Mouse (Mus musculus) neural tube, embryonic 11.5 days (tissue): ENCODE results near the gene Tmem266. TPM values are rescaled to one million over a fixed set of nuclear protein-coding genes. Genes with fewer than 3 reads are reported as not detected.

Source experiments
- ATAC-seq: fragments of 200-750 bp; cut with Nextera tagmentation; 2 replicates; pipeline ENCODE4 v1.8.0; 2017; ENCODE audit warnings: moderate number of reproducible peaks, mild to moderate bottlenecking, moderate TSS enrichment, moderate library complexity; ENCODE audit not compliant: insufficient read depth, low FRiP score, low TSS enrichment
- DNase-seq: peaks from one replicate; pipeline ENCODE4 v3.0.0-alpha.2; 2015; ENCODE audit warnings: low spot score
- H3K27ac ChIP-seq: fragments of 300-500 bp; sonication (generic); 2 replicates; pipeline ENCODE4 v1.5.1; 2014; ENCODE audit warnings: low read depth, mild to moderate bottlenecking, low read length
- H3K27me3 ChIP-seq: fragments of 300-500 bp; sonication (generic); 2 replicates; pipeline ENCODE4 v1.6.1; 2014; ENCODE audit warnings: mild to moderate bottlenecking, low read length, mixed read lengths; ENCODE audit not compliant: control insufficient read depth, insufficient read depth
- H3K36me3 ChIP-seq: fragments of 300-500 bp; sonication (generic); 2 replicates; pipeline ENCODE4 v1.6.1; 2014; ENCODE audit warnings: mild to moderate bottlenecking, low read length, moderate library complexity, mixed read lengths; ENCODE audit not compliant: control insufficient read depth, insufficient read depth
- H3K4me1 ChIP-seq: fragments of 300-500 bp; sonication (generic); 2 replicates; pipeline ENCODE4 v1.6.1; 2014; ENCODE audit warnings: low read length, mixed read lengths; ENCODE audit not compliant: control insufficient read depth, insufficient read depth
- H3K4me2 ChIP-seq: fragments of 300-500 bp; sonication (generic); 2 replicates; pipeline ENCODE4 v1.6.1; 2014; ENCODE audit warnings: low read depth, mild to moderate bottlenecking, moderate library complexity
- H3K4me3 ChIP-seq: fragments of 300-500 bp; sonication (generic); 2 replicates; pipeline ENCODE4 v1.5.1; 2014; ENCODE audit warnings: low read depth, low read length
- H3K9ac ChIP-seq: fragments of 300-500 bp; sonication (generic); 2 replicates; pipeline ENCODE4 v1.6.1; 2014; ENCODE audit warnings: mild to moderate bottlenecking, low read length
- H3K9me3 ChIP-seq: fragments of 300-500 bp; sonication (generic); 2 replicates; pipeline ENCODE4 v1.6.1; 2016; ENCODE audit warnings: low read length; ENCODE audit not compliant: control insufficient read depth
- WGBS: fragments of 180-500 bp; shearing (Covaris S2); extraction: QIAGEN DNeasy Blood & Tissue Kit; methylation state at CpG from one replicate; pipeline ENCODE4 v1.1.7; 2014; 5-methylcytosine and 5-hydroxymethylcytosine counted together
- polyA plus RNA-seq: library from polyadenylated mRNA; unstranded; fragments of >200 nt; fragmentation: Nextera tagmentation; extraction: Ambion mirVana; gene quantifications from 2 replicates; pipeline ENCODE4 v1.2.1, GENCODE M21; 2014

The Tmem266 gene
- polyA plus RNA-seq, 1 experiment from 2014 or later = 0.62 TPM

- Histone ChIP-seq H3K9me3 (no peaks in the 10 kb centered on the region), H3K4me2 (no peak overlapping the region), H3K36me3 (no peaks in the 10 kb centered on the region), H3K27ac (no peak overlapping the region), H3K9ac (no peak overlapping the region), H3K4me1 (no peaks in the 10 kb centered on the region), H3K27me3 (no peaks in the 10 kb centered on the region), H3K4me3 (no peak overlapping the region)
- 75% methylated on average over 3 of the region's 3 CpGs for WGBS
- DNase-seq = no peak
- ATAC-seq = no peak
Measured at GRCm38 (mm10) chr9:55348664-55349063, 22.0 kb downstream of the Tmem266 start.

- ATAC-seq = no peak
- Histone ChIP-seq H3K27ac (no peak overlapping the region), H3K27me3 (no peaks in the 10 kb centered on the region), H3K4me3 (no peak overlapping the region), H3K4me2 (no peak overlapping the region), H3K9me3 (no peaks in the 10 kb centered on the region), H3K4me1 (peaks cover 4% of the 10 kb centered on the region; the same call in 1 of the 2 replicates), H3K9ac (no peak overlapping the region), H3K36me3 (no peaks in the 10 kb centered on the region)
- no peak for DNase-seq
- 58% methylated on average over 3 of the region's 3 CpGs for WGBS
Measured at GRCm38 (mm10) chr9:55354686-55355085, 28.0 kb downstream of the Tmem266 start.

GRCm38 (mm10) chr9:55355270-55355834 lies 28.6 kb downstream of the Tmem266 start:
- Histone ChIP-seq H3K9ac (no peak overlapping the region), H3K27ac (0 out of 2 replicates have a peak overlapping the region, but pooled peaks have one; percentile 34), H3K4me2 (no peak overlapping the region), H3K4me1 (peaks cover 4% of the 10 kb centered on the region; the same call in 1 of the 2 replicates), H3K27me3 (no peaks in the 10 kb centered on the region), H3K36me3 (no peaks in the 10 kb centered on the region), H3K4me3 (no peak overlapping the region), H3K9me3 (no peaks in the 10 kb centered on the region)
- DNase-seq (peak; percentile 69), ATAC-seq (peak; percentile 92)
- 40% methylated on average over 8 of the region's 8 CpGs for WGBS

- DNase-seq (no peak), ATAC-seq (no peak)
- 79% methylated on average over 1 of the region's 1 CpGs for WGBS
- H3K9ac ChIP-seq = no peak overlapping the region
- H3K36me3 ChIP-seq = no peaks in the 10 kb centered on the region
- peaks cover 4% of the 10 kb centered on the region; the same call in 1 of the 2 replicates for H3K4me1 ChIP-seq
- no peak overlapping the region for H3K27ac ChIP-seq
- no peak overlapping the region for H3K4me3 ChIP-seq
- no peaks in the 10 kb centered on the region for H3K9me3 ChIP-seq
- H3K27me3 ChIP-seq = no peaks in the 10 kb centered on the region
- no peak overlapping the region for H3K4me2 ChIP-seq
Measured at GRCm38 (mm10) chr9:55357164-55357563, 30.5 kb downstream of the Tmem266 start.

- H3K36me3 ChIP-seq = no peaks in the 10 kb centered on the region
- WGBS = 78% methylated on average over 3 of the region's 3 CpGs
- peaks cover 4% of the 10 kb centered on the region; the same call in 1 of the 2 replicates for H3K4me1 ChIP-seq
- no peak overlapping the region for H3K27ac ChIP-seq
- DNase-seq (no peak), ATAC-seq (no peak)
- no peak overlapping the region for H3K4me3 ChIP-seq
- H3K4me2 ChIP-seq = no peak overlapping the region
- no peaks in the 10 kb centered on the region for H3K9me3 ChIP-seq
- no peak overlapping the region for H3K9ac ChIP-seq
- no peaks in the 10 kb centered on the region for H3K27me3 ChIP-seq
Measured at GRCm38 (mm10) chr9:55360372-55360771, 33.7 kb downstream of the Tmem266 start.

- 66% methylated on average over 7 of the region's 7 CpGs for WGBS
Measured at GRCm38 (mm10) chr9:55360861-55361260, 34.1 kb downstream of the Tmem266 start.

GRCm38 (mm10) chr9:55361969-55362368 lies 35.3 kb downstream of the Tmem266 start:
- no peak overlapping the region for H3K9ac ChIP-seq
- DNase-seq (no peak), ATAC-seq (no peak)
- H3K9me3 ChIP-seq = no peaks in the 10 kb centered on the region
- H3K4me2 ChIP-seq = no peak overlapping the region
- no peaks in the 10 kb centered on the region for H3K36me3 ChIP-seq
- no peak overlapping the region for H3K27ac ChIP-seq
- WGBS = 81% methylated on average over 5 of the region's 5 CpGs
- no peaks in the 10 kb centered on the region for H3K27me3 ChIP-seq
- no peaks in the 10 kb centered on the region for H3K4me1 ChIP-seq
- H3K4me3 ChIP-seq = no peak overlapping the region

More at GRCm38 (mm10) chr9:55360861-55361260, 34.1 kb downstream of the Tmem266 start:
- Histone ChIP-seq H3K36me3 (no peaks in the 10 kb centered on the region), H3K27me3 (no peaks in the 10 kb centered on the region), H3K9ac (no peak overlapping the region), H3K4me2 (no peak overlapping the region), H3K27ac (no peak overlapping the region), H3K9me3 (no peaks in the 10 kb centered on the region), H3K4me1 (no peaks in the 10 kb centered on the region), H3K4me3 (no peak overlapping the region)
- ATAC-seq (no peak), DNase-seq (no peak)

- no peaks in the 10 kb centered on the region for H3K4me1 ChIP-seq
- ATAC-seq (no peak), DNase-seq (no peak)
- H3K27me3 ChIP-seq = no peaks in the 10 kb centered on the region
- H3K4me2 ChIP-seq = no peak overlapping the region
- H3K4me3 ChIP-seq = no peak overlapping the region
- no peak overlapping the region for H3K27ac ChIP-seq
- H3K9me3 ChIP-seq = no peaks in the 10 kb centered on the region
- H3K9ac ChIP-seq = no peak overlapping the region
- no peaks in the 10 kb centered on the region for H3K36me3 ChIP-seq
Measured at GRCm38 (mm10) chr9:55363707-55364106, 37.0 kb downstream of the Tmem266 start.

GRCm38 (mm10) chr9:55368011-55368410 lies 41.3 kb downstream of the Tmem266 start:
- Histone ChIP-seq H3K9me3 (no peaks in the 10 kb centered on the region), H3K9ac (no peak overlapping the region), H3K27me3 (no peaks in the 10 kb centered on the region), H3K27ac (no peak overlapping the region), H3K4me2 (no peak overlapping the region), H3K36me3 (no peaks in the 10 kb centered on the region), H3K4me3 (no peak overlapping the region), H3K4me1 (no peaks in the 10 kb centered on the region)
- 51% methylated on average over 3 of the region's 3 CpGs for WGBS
- DNase-seq (no peak), ATAC-seq (no peak)
